Mouse (Mus musculus): ENCODE results near the gene Micu1. TPM values are rescaled to one million over a fixed set of nuclear protein-coding genes. Genes with fewer than 3 reads are reported as not detected.

The Micu1 gene
- polyA plus RNA-seq, 1 experiment, result 57.5 TPM

- peaks cover 14% of the 10 kb centered on the region for H3K36me3 ChIP-seq (ENCODE audit: control insufficient read depth, insufficient read depth, low read length)
- H3K27ac ChIP-seq (ENCODE audit: control insufficient read depth, insufficient read depth, low read length), result no peak overlapping the region
- no peak for DNase-seq
- H3K4me1 ChIP-seq (replicated peaks; ENCODE audit: control insufficient read depth, insufficient read depth, low read length), result no peaks in the 10 kb centered on the region
- H3K4me3 ChIP-seq (ENCODE audit: control insufficient read depth, insufficient read depth, low read length), result no peak overlapping the region
- TF ChIP-seq POLR2A (IDR thresholded peaks at IDR 0.05; ENCODE audit: control insufficient read depth, extremely low read depth, insufficient read depth, low read length, poor library complexity) (no peak), CTCF (IDR thresholded peaks at IDR 0.05; ENCODE audit: borderline replicate concordance, control insufficient read depth, extremely low read depth, insufficient read depth, low read length, poor library complexity) (no peak)
- 90% methylated on average over 16 of the region's 16 CpGs for WGBS
- no peaks in the 10 kb centered on the region for H3K27me3 ChIP-seq (ENCODE audit: control insufficient read depth, insufficient read depth, low read length)
Observed at GRCm38 (mm10) chr10:59825137-59825812, 123.0 kb downstream of the Micu1 start.

GRCm38 (mm10) chr10:59829886-59830285 is 127.6 kb downstream of the Micu1 start:
- WGBS, result 98% methylated on average over 6 of the region's 6 CpGs
- Histone ChIP-seq H3K27me3 (ENCODE audit: control insufficient read depth, insufficient read depth, low read length) (no peaks in the 10 kb centered on the region), H3K4me1 (replicated peaks; ENCODE audit: control insufficient read depth, insufficient read depth, low read length) (no peaks in the 10 kb centered on the region), H3K4me3 (ENCODE audit: control insufficient read depth, insufficient read depth, low read length) (no peak overlapping the region), H3K36me3 (ENCODE audit: control insufficient read depth, insufficient read depth, low read length) (peaks cover 14% of the 10 kb centered on the region), H3K27ac (ENCODE audit: control insufficient read depth, insufficient read depth, low read length) (no peak overlapping the region)
- no peak for DNase-seq
- TF ChIP-seq CTCF (IDR thresholded peaks at IDR 0.05; ENCODE audit: borderline replicate concordance, control insufficient read depth, extremely low read depth, insufficient read depth, low read length, poor library complexity) (no peak), POLR2A (IDR thresholded peaks at IDR 0.05; ENCODE audit: control insufficient read depth, extremely low read depth, insufficient read depth, low read length, poor library complexity) (no peak)

GRCm38 (mm10) chr10:59831950-59832349 is 129.7 kb downstream of the Micu1 start:
- H3K27ac ChIP-seq (ENCODE audit: control insufficient read depth, insufficient read depth, low read length), result no peak overlapping the region
- no peaks in the 10 kb centered on the region for H3K4me1 ChIP-seq (replicated peaks; ENCODE audit: control insufficient read depth, insufficient read depth, low read length)
- no peak overlapping the region for H3K4me3 ChIP-seq (ENCODE audit: control insufficient read depth, insufficient read depth, low read length)
- WGBS, result 68% methylated on average over 7 of the region's 7 CpGs
- no peaks in the 10 kb centered on the region for H3K27me3 ChIP-seq (ENCODE audit: control insufficient read depth, insufficient read depth, low read length)
- TF ChIP-seq POLR2A (IDR thresholded peaks at IDR 0.05; ENCODE audit: control insufficient read depth, extremely low read depth, insufficient read depth, low read length, poor library complexity), result no peak
- TF ChIP-seq CTCF (IDR thresholded peaks at IDR 0.05; ENCODE audit: borderline replicate concordance, control insufficient read depth, extremely low read depth, insufficient read depth, low read length, poor library complexity), result no peak
- peaks cover 14% of the 10 kb centered on the region for H3K36me3 ChIP-seq (ENCODE audit: control insufficient read depth, insufficient read depth, low read length)
- DNase-seq, result no peak

GRCm38 (mm10) chr10:59835301-59836155 is 133.3 kb downstream of the Micu1 start:
- H3K4me3 ChIP-seq (ENCODE audit: control insufficient read depth, insufficient read depth, low read length), result no peak overlapping the region
- no peak for TF ChIP-seq CTCF (IDR thresholded peaks at IDR 0.05; ENCODE audit: borderline replicate concordance, control insufficient read depth, extremely low read depth, insufficient read depth, low read length, poor library complexity)
- TF ChIP-seq POLR2A (IDR thresholded peaks at IDR 0.05; ENCODE audit: control insufficient read depth, extremely low read depth, insufficient read depth, low read length, poor library complexity), result no peak
- WGBS, result 92% methylated on average over 14 of the region's 14 CpGs

GRCm38 (mm10) chr10:59837490-59837889 is 135.2 kb downstream of the Micu1 start:
- no peaks in the 10 kb centered on the region for H3K27me3 ChIP-seq (ENCODE audit: control insufficient read depth, insufficient read depth, low read length)
- H3K4me1 ChIP-seq (replicated peaks; ENCODE audit: control insufficient read depth, insufficient read depth, low read length), result no peaks in the 10 kb centered on the region
- DNase-seq, result no peak
- H3K27ac ChIP-seq (ENCODE audit: control insufficient read depth, insufficient read depth, low read length), result no peak overlapping the region
- TF ChIP-seq CTCF (IDR thresholded peaks at IDR 0.05; ENCODE audit: borderline replicate concordance, control insufficient read depth, extremely low read depth, insufficient read depth, low read length, poor library complexity), result no peak
- WGBS, result 99% methylated on average over 5 of the region's 5 CpGs
- H3K36me3 ChIP-seq (ENCODE audit: control insufficient read depth, insufficient read depth, low read length), result no peaks in the 10 kb centered on the region
- no peak overlapping the region for H3K4me3 ChIP-seq (ENCODE audit: control insufficient read depth, insufficient read depth, low read length)

More at GRCm38 (mm10) chr10:59835301-59836155, 133.3 kb downstream of the Micu1 start:
- DNase-seq, result no peak
- Histone ChIP-seq H3K27ac (ENCODE audit: control insufficient read depth, insufficient read depth, low read length) (no peak overlapping the region), H3K4me1 (replicated peaks; ENCODE audit: control insufficient read depth, insufficient read depth, low read length) (no peaks in the 10 kb centered on the region), H3K36me3 (ENCODE audit: control insufficient read depth, insufficient read depth, low read length) (no peaks in the 10 kb centered on the region), H3K27me3 (ENCODE audit: control insufficient read depth, insufficient read depth, low read length) (no peaks in the 10 kb centered on the region)

- Histone ChIP-seq H3K4me1 (replicated peaks; ENCODE audit: control insufficient read depth, insufficient read depth, low read length) (no peaks in the 10 kb centered on the region), H3K27ac (ENCODE audit: control insufficient read depth, insufficient read depth, low read length) (no peak overlapping the region), H3K36me3 (ENCODE audit: control insufficient read depth, insufficient read depth, low read length) (no peaks in the 10 kb centered on the region), H3K27me3 (ENCODE audit: control insufficient read depth, insufficient read depth, low read length) (no peaks in the 10 kb centered on the region), H3K4me3 (ENCODE audit: control insufficient read depth, insufficient read depth, low read length) (no peak overlapping the region)
- TF ChIP-seq POLR2A (IDR thresholded peaks at IDR 0.05; ENCODE audit: control insufficient read depth, extremely low read depth, insufficient read depth, low read length, poor library complexity) (no peak), CTCF (IDR thresholded peaks at IDR 0.05; ENCODE audit: borderline replicate concordance, control insufficient read depth, extremely low read depth, insufficient read depth, low read length, poor library complexity) (no peak)
- 95% methylated on average over 8 of the region's 8 CpGs for WGBS
- DNase-seq, result no peak
Observed at GRCm38 (mm10) chr10:59841434-59841833, 139.2 kb downstream of the Micu1 start.

Data from thymus, adult 2 months (tissue).